13 mouse cellular contexts compared by ENCODE assay signal in the genomic region with DNA sequence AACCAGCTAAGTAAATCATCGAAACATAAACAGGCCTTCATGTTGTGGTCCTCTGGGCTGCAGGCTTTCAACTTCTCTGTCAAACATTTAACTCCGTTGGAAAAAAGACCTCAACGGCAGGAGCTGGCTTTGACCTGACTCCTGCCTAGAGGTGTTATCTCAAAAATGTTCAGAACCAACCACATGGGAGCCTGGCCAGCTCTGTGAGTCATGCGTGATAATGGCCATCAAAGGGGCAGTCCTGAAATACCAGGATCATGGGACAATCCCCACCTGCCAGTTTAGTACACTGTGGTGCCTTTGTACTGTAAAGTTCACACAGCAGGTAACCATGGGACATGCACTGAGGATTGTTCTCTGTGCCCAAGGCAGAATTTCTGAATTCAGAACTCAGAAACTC.
A peak's percentile ranks its signal among the peaks of the same experiment; 100 is the strongest.
DNase-seq lines count a peak whose midpoint lies in the region; ATAC-seq lines count a peak whose summit lies in the region.
"Had no signal": no experiment of that assay in that cellular context is flagged by ENCODE, and none has a peak within 500 bp of the region (broad histone marks: within the 10 kb centered on the region; RNA-seq: fewer than 3 reads in every experiment).

No protein-coding gene starts in this region.

- H3K4me1 ChIP-seq in heart, embryonic 16.5 days (ENCODE audit: control insufficient read depth, insufficient read depth, low read length), result peaks cover 6% of the 10 kb centered on the region
- no peaks in the 10 kb centered on the region; the same call in 1 of the 2 replicates for H3K4me1 ChIP-seq in lung, embryonic 15.5 days
- peaks cover 7% of the 10 kb centered on the region; the same call in 1 of the 2 replicates for H3K4me1 ChIP-seq in hindbrain, embryonic 13.5 days (replicated peaks)
- no peaks in the 10 kb centered on the region for H3K4me1 ChIP-seq in hindbrain, embryonic 16.5 days (ENCODE audit: control insufficient read depth, insufficient read depth, low read depth, low read length)
- H3K4me1 ChIP-seq: embryonic facial prominence, embryonic 15.5 days had no signal

- no peaks in the 10 kb centered on the region for H3K27me3 ChIP-seq in heart, embryonic 16.5 days (ENCODE audit: control insufficient read depth, insufficient read depth, low read length)
- H3K27me3 ChIP-seq in lung, embryonic 15.5 days, result no peaks in the 10 kb centered on the region
- H3K27me3 ChIP-seq in hindbrain, embryonic 13.5 days, result no peaks in the 10 kb centered on the region
- H3K27me3 ChIP-seq in hindbrain, embryonic 16.5 days (replicated peaks; ENCODE audit: control insufficient read depth, insufficient read depth, low read length), result no peaks in the 10 kb centered on the region
- H3K27me3 ChIP-seq: embryonic facial prominence, embryonic 15.5 days; limb, embryonic 13.5 days had no signal

- WGBS in heart, embryonic 16.5 days, result 19% methylated on average over 4 of the region's 4 CpGs
- 13% methylated on average over 4 of the region's 4 CpGs for WGBS in lung, embryonic 15.5 days
- 66% methylated on average over 4 of the region's 4 CpGs for WGBS in hindbrain, embryonic 13.5 days
- WGBS in hindbrain, embryonic 16.5 days, result 59% methylated on average over 4 of the region's 4 CpGs

- ATAC-seq in heart, embryonic 16.5 days (replicated peaks; ENCODE audit: extremely low read depth, insufficient read depth, low FRiP score), result peak; percentile 95
- ATAC-seq in lung, embryonic 15.5 days (ENCODE audit: borderline replicate concordance, extremely low read depth, low FRiP score, low TSS enrichment), result peak; percentile 62; the same call in 1 of the 2 replicates
- no peak for ATAC-seq in hindbrain, embryonic 13.5 days (ENCODE audit: low FRiP score)
- no peak for ATAC-seq in hindbrain, embryonic 16.5 days
- ATAC-seq: forebrain, embryonic 16.5 days had no signal

- no peaks in the 10 kb centered on the region for H3K36me3 ChIP-seq in heart, embryonic 16.5 days (ENCODE audit: control insufficient read depth, insufficient read depth)
- H3K36me3 ChIP-seq in lung, embryonic 15.5 days, result no peaks in the 10 kb centered on the region
- no peaks in the 10 kb centered on the region for H3K36me3 ChIP-seq in hindbrain, embryonic 13.5 days
- H3K36me3 ChIP-seq in hindbrain, embryonic 16.5 days (ENCODE audit: control insufficient read depth, insufficient read depth, low read length), result no peaks in the 10 kb centered on the region
- H3K36me3 ChIP-seq: embryonic facial prominence, embryonic 15.5 days; limb, embryonic 13.5 days had no signal

- H3K27ac ChIP-seq in heart, embryonic 16.5 days (ENCODE audit: low read length), result peak overlapping the region; percentile 82
- H3K27ac ChIP-seq in lung, embryonic 15.5 days, result peak overlapping the region; percentile 19; the same call in 1 of the 2 replicates
- H3K27ac ChIP-seq in hindbrain, embryonic 13.5 days, result no peak overlapping the region
- no peak overlapping the region for H3K27ac ChIP-seq in hindbrain, embryonic 16.5 days (ENCODE audit: low read depth, low read length)
- H3K27ac ChIP-seq: embryonic facial prominence, embryonic 15.5 days; limb, embryonic 13.5 days had no signal

- H3K4me2 ChIP-seq in heart, embryonic 16.5 days (ENCODE audit: low read depth, low read length), result no peak overlapping the region
- no peak overlapping the region for H3K4me2 ChIP-seq in lung, embryonic 15.5 days
- no peak overlapping the region for H3K4me2 ChIP-seq in hindbrain, embryonic 13.5 days
- no peak overlapping the region for H3K4me2 ChIP-seq in hindbrain, embryonic 16.5 days (ENCODE audit: low read length)
- H3K4me2 ChIP-seq: embryonic facial prominence, embryonic 15.5 days; limb, embryonic 13.5 days had no signal

- H3K9ac ChIP-seq in heart, embryonic 16.5 days (ENCODE audit: low read length), result no peak overlapping the region
- H3K9ac ChIP-seq in lung, embryonic 15.5 days, result no peak overlapping the region
- H3K9ac ChIP-seq in hindbrain, embryonic 13.5 days, result no peak overlapping the region
- H3K9ac ChIP-seq in hindbrain, embryonic 16.5 days (ENCODE audit: low read depth, low read length), result no peak overlapping the region
- H3K9ac ChIP-seq: embryonic facial prominence, embryonic 15.5 days; limb, embryonic 13.5 days had no signal

- H3K9me3 ChIP-seq in heart, embryonic 16.5 days (replicated peaks; ENCODE audit: control insufficient read depth, low read length), result no peaks in the 10 kb centered on the region
- H3K9me3 ChIP-seq in lung, embryonic 15.5 days, result no peaks in the 10 kb centered on the region
- H3K9me3 ChIP-seq in hindbrain, embryonic 13.5 days, result no peaks in the 10 kb centered on the region
- no peaks in the 10 kb centered on the region for H3K9me3 ChIP-seq in hindbrain, embryonic 16.5 days (ENCODE audit: control insufficient read depth, low read length)
- H3K9me3 ChIP-seq: embryonic facial prominence, embryonic 15.5 days; limb, embryonic 13.5 days had no signal

- peak; percentile 3 to 5 for DNase-seq in adrenal gland, postnatal 36 days
- DNase-seq in adrenal gland, postnatal 10 days, result no peak
- peak; percentile 46 for DNase-seq in Muller cell, postnatal 12 days (ENCODE audit: inconsistent ontology term)
- DNase-seq in cerebellum, adult 9-10 months, result no peak
- DNase-seq: gastrocnemius, postnatal 14 days; kidney, adult 18-20 months had no signal

- no peak overlapping the region for H3K4me3 ChIP-seq in heart, embryonic 16.5 days (ENCODE audit: low read length)
- no peak overlapping the region for H3K4me3 ChIP-seq in lung, embryonic 15.5 days
- H3K4me3 ChIP-seq in hindbrain, embryonic 13.5 days, result no peak overlapping the region
- H3K4me3 ChIP-seq in hindbrain, embryonic 16.5 days (ENCODE audit: low read length), result no peak overlapping the region
- H3K4me3 ChIP-seq: embryonic facial prominence, embryonic 15.5 days; limb, embryonic 13.5 days had no signal

Comparison
In these comparisons a context has a peak if more than half of its experiments do, and no peak if none do; other contexts are left out.
1. DNase-seq: peak in adrenal gland, postnatal 36 days (2 of 2) and Muller cell, postnatal 12 days (single experiment); none in adrenal gland, postnatal 10 days (single experiment) and cerebellum, adult 9-10 months (single experiment).
2. ATAC-seq: peak in heart, embryonic 16.5 days (single experiment) and lung, embryonic 15.5 days (single experiment); none in hindbrain, embryonic 13.5 days (single experiment) and hindbrain, embryonic 16.5 days (single experiment).
3. H3K27ac ChIP-seq: peak in heart, embryonic 16.5 days (single experiment) and lung, embryonic 15.5 days (single experiment); none in hindbrain, embryonic 13.5 days (single experiment) and hindbrain, embryonic 16.5 days (single experiment).